Mouse (Mus musculus) cerebellum, adult 2 months (tissue): ENCODE measurements around the gene Arhgdig. TPM values are rescaled to one million over a fixed set of nuclear protein-coding genes. Genes with fewer than 3 reads are reported as not detected.
A peak's percentile ranks its signal among the peaks of the same experiment; 100 is the strongest.

Experiments
- DNase-seq, 2 experiments: peaks; one replicate each; pipeline ENCODE4 v3.0.0; 2021
- H3K27ac ChIP-seq: fragments of 200-500 bp; 2 replicates; pipeline ENCODE4 v1.5.1; 2012; ENCODE audit warnings: low read length, control low read depth, inconsistent platforms; ENCODE audit not compliant: insufficient read depth
- H3K27me3 ChIP-seq: fragments of 200-500 bp; 2 replicates; pipeline ENCODE4 v1.6.1; 2012; ENCODE audit warnings: inconsistent platforms, mild to moderate bottlenecking, low read length, moderate library complexity; ENCODE audit not compliant: control insufficient read depth, insufficient read depth
- H3K4me1 ChIP-seq: fragments of 200-500 bp; 2 replicates; pipeline ENCODE4 v1.6.1; 2011; ENCODE audit warnings: low read length; ENCODE audit not compliant: control insufficient read depth, insufficient read depth
- H3K4me3 ChIP-seq: fragments of 200-500 bp; replicated peaks from 2 replicates; pipeline ENCODE3; 2011; ENCODE audit warnings: mild to moderate bottlenecking, low read depth, low read length, control low read depth; ENCODE audit not compliant: insufficient read depth
- CTCF ChIP-seq: fragments of 200-500 bp; IDR thresholded peaks from 2 replicates; pipeline ENCODE4 v1.5.1; 2011; ENCODE audit warnings: low read depth, mild to moderate bottlenecking, control low read depth, low read length, moderate library complexity, borderline replicate concordance; ENCODE audit not compliant: insufficient read depth
- POLR2A ChIP-seq: fragments of 200-500 bp; IDR thresholded peaks from 2 replicates; pipeline ENCODE4 v1.6.1; 2011; ENCODE audit warnings: low read length, control low read depth, borderline replicate concordance; ENCODE audit not compliant: insufficient read depth
- WGBS: fragments of 180-500 bp; shearing (Covaris S2); methylation state at CpG from one replicate; pipeline ENCODE4 v1.1.7; 2018; 5-methylcytosine and 5-hydroxymethylcytosine counted together
- polyA plus RNA-seq: library from polyadenylated mRNA; depleted of rRNA; stranded (reverse); fragments of >200 nt; gene quantifications from 2 replicates; pipeline ENCODE4 v1.2.3, GENCODE M21; 2012

The Arhgdig gene
- polyA plus RNA-seq, 1 experiment, result 80.0 TPM

DNA sequence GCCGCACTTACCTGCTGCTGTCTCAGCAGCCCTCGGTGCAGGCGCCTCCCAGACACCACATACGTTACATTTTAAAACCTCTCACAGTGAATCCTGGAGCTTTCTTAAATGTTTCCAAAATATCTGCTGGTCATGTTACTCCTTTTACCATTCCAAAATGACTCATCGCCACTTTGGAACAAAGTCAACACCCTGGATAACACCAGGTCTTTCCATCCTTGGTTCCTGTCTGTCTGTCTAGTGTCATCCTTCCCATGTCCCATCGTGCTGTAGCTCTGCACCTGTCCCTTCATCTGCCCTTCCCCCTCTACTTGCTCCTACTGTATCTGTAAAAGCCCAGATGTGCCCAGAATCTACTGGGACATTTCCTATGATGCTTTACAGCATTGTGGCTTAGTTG, 33.4 kb upstream of the Arhgdig start:
- H3K27ac ChIP-seq, result no peak overlapping the region
- TF ChIP-seq POLR2A (no peak), CTCF (no peak)
- no peaks in the 10 kb centered on the region for H3K27me3 ChIP-seq
- 73% methylated on average over 6 of the region's 6 CpGs for WGBS
- DNase-seq, result no peak
- H3K4me1 ChIP-seq, result no peaks in the 10 kb centered on the region
- H3K4me3 ChIP-seq, result no peak overlapping the region

DNA sequence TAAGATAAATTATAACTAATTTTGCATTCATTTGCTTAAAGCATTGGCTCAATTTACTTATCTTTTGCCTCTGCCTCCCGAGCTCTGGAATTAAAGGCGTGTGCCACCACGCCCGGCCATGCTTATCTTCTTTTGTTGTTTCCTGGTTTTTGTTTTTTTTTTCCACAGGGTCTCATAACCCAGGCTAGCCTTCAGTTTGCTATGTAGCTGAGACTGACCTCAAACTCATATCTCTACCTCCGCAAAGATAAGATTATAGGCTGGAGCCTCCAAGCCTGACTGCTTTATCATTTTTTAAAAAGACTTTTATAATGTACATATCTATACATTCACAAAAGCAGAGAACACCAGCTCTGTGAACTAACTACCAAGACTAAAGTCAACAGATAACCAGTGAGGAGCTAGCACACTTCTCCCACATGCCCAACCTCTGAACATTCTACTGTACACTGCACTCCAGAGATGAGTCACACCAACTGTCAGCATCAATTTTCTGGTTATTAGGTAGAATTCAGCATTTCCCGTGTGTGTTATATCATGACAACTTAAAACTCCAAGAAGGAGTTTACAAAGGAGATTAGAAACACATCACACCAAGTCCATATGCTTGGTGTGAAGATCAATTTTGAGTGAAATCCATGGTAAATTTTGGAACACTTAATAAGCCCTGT, 32.7 kb upstream of the Arhgdig start:
- no peaks in the 10 kb centered on the region for H3K4me1 ChIP-seq
- no peaks in the 10 kb centered on the region for H3K27me3 ChIP-seq
- DNase-seq, result no peak
- WGBS, result 84% methylated on average over 6 of the region's 6 CpGs
- TF ChIP-seq POLR2A (no peak), CTCF (no peak)
- H3K27ac ChIP-seq, result no peak overlapping the region
- H3K4me3 ChIP-seq, result no peak overlapping the region

DNA sequence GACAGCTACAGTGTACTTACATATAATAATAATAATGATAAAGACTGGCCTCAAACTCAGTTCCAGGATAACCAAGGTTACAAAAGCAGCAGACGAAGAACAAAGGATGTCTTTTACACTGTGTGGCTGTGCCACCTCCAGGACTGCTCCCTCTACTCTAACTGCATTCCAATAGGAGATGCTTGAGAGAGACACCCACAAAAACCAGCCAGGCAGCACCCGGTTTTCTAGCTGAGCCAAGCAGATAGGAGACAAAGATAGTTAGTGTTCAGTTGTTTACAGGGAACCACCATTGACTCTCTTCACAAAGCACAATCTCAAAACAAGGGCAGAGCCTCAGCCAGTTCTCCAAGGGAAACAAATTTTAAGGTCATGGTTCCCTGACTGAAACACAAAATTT, 32.0 kb upstream of the Arhgdig start:
- Histone ChIP-seq H3K4me1 (no peaks in the 10 kb centered on the region), H3K27me3 (no peaks in the 10 kb centered on the region), H3K4me3 (no peak overlapping the region), H3K27ac (no peak overlapping the region)
- WGBS, result 75% methylated on average over 2 of the region's 2 CpGs
- peak in 1 of 2 experiments; percentile 15 for DNase-seq
- TF ChIP-seq POLR2A (no peak), CTCF (no peak)

- no peaks in the 10 kb centered on the region for H3K4me1 ChIP-seq
- 88% methylated on average over 10 of the region's 10 CpGs for WGBS
- no peak for DNase-seq
- no peak for TF ChIP-seq CTCF
- no peak for TF ChIP-seq POLR2A
- H3K27me3 ChIP-seq, result no peaks in the 10 kb centered on the region
- no peak overlapping the region for H3K27ac ChIP-seq
- H3K4me3 ChIP-seq, result no peak overlapping the region
These were observed 30.1 kb upstream of the Arhgdig start for GRCm38 (mm10) chr17:26237667-26238066.

DNA sequence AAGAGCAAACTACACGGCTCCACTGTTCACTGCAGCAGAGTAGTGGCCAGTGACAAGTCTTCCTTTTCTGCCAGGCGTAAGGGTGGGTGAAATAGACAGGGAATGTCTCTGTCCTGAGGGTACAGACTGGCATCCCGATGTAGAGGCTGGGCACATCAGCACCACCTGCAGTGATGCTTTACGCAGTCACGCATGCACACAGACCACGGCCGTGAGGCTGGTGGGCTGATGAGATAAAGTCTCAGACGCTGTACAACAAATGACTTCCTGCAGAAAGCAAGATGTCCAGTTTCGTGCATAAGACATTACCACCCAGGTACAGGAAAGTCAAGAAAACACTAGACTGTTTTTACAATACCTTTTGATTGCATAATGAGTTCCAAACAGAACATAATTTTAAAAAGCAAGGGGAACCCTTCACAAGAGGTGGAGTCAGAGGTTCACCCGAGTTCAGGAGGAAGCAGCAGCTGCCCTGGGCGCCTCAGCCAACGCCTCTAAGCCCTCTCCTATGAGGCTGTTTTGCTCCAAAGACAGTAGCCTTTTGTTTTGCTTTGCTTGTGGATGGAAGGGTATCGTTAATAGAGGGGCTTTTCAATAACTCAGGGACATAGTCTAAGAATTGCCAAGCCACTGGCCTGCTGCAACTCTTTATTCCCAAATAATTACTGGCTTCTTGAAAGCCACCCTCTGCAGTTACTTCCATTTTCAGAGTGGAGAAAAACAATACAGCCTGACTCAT, 27.7 kb upstream of the Arhgdig start:
- Histone ChIP-seq H3K27ac (peak overlapping the region; percentile 27; the same call in 1 of the 2 replicates), H3K4me3 (no peak overlapping the region), H3K27me3 (no peaks in the 10 kb centered on the region), H3K4me1 (no peaks in the 10 kb centered on the region)
- no peak for TF ChIP-seq POLR2A
- TF ChIP-seq CTCF, result no peak
- DNase-seq, result no peak
- WGBS, result 52% methylated on average over 13 of the region's 13 CpGs

DNA sequence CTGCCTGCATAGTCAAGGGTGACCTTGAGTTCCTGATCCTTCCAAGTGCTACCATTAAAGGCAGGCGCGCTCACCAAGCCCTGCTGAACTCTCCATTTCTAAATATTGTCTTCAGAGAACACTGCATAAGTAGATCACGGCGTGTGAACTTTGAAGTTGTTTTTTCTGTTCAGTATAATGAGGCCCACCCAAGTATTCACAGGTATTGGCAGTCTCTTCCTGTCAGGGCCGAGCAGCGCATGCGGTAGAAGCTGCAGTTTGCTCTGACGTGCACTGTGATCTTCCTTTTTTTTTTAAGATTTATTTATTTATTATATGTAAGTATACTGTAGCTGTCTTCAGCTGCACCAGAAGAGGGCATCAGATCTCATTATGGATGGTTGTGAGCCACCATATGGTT, 26.8 kb upstream of the Arhgdig start:
- no peak for TF ChIP-seq POLR2A
- TF ChIP-seq CTCF, result no peak
- DNase-seq, result no peak
- H3K4me1 ChIP-seq, result no peaks in the 10 kb centered on the region
- 90% methylated on average over 8 of the region's 8 CpGs for WGBS
- no peak overlapping the region for H3K27ac ChIP-seq
- no peak overlapping the region for H3K4me3 ChIP-seq
- no peaks in the 10 kb centered on the region for H3K27me3 ChIP-seq

DNA sequence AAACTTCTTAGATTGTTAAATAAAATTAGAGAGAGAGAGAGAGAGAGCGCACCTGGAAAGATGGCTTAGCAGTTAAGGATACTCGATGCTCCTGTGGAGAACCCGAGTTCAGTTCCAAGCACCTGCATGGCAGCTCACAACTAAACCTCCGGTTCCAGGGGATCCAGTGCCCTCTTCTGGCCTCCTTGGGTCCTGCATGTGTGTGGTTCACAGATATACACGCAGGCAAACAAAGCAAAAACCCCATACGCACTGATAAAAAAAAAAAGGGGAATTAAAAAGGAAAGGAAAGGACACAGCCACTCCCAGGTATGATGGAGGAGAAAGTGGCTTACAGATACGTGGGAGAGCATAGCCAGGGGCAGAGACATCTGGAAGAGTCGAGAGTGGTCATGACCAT, 25.3 kb upstream of the Arhgdig start:
- no peak overlapping the region for H3K4me3 ChIP-seq
- 73% methylated on average over 8 of the region's 8 CpGs for WGBS
- no peaks in the 10 kb centered on the region for H3K27me3 ChIP-seq
- H3K27ac ChIP-seq, result no peak overlapping the region
- no peak for DNase-seq
- peak; percentile 9; the same call in 1 of the 2 replicates for TF ChIP-seq CTCF
- no peak for TF ChIP-seq POLR2A
- H3K4me1 ChIP-seq, result no peaks in the 10 kb centered on the region; the same call in 1 of the 2 replicates

GRCm38 (mm10) chr17:26231156-26231555, 23.6 kb upstream of the Arhgdig start:
- no peak for DNase-seq
- no peak overlapping the region for H3K4me3 ChIP-seq
- H3K4me1 ChIP-seq, result no peaks in the 10 kb centered on the region; the same call in 1 of the 2 replicates
- TF ChIP-seq POLR2A, result no peak
- TF ChIP-seq CTCF, result no peak
- no peaks in the 10 kb centered on the region for H3K27me3 ChIP-seq
- WGBS, result 88% methylated on average over 5 of the region's 5 CpGs
- H3K27ac ChIP-seq, result no peak overlapping the region
